In genomic region chr3:92150631-92151277, GRCm38 (mm10) we compare ENCODE assay signal across 9 mouse cellular contexts. TPM values are rescaled to one million over a fixed set of nuclear protein-coding genes. Genes with fewer than 3 reads are reported as not detected.
A peak's percentile ranks its signal among the peaks of the same experiment; 100 is the strongest.
DNase-seq lines count a peak whose midpoint lies in the region; ATAC-seq and TF ChIP-seq lines count a peak whose summit lies in the region.
"Had no signal": no experiment of that assay in that cellular context is flagged by ENCODE, and none has a peak within 500 bp of the region (broad histone marks: within the 10 kb centered on the region; RNA-seq: fewer than 3 reads in every experiment).

No protein-coding gene starts in this region.

- no peaks in the 10 kb centered on the region for H3K9me3 ChIP-seq in heart, postnatal 0 days (replicated peaks; ENCODE audit: control insufficient read depth, low read length)

- H3K4me3 ChIP-seq in heart, postnatal 0 days (ENCODE audit: low read depth, low read length), result no peak overlapping the region
- no peak overlapping the region for H3K4me3 ChIP-seq in thymus, adult 2 months (ENCODE audit: control insufficient read depth, insufficient read depth, low read length)

- no peaks in the 10 kb centered on the region for H3K36me3 ChIP-seq in heart, postnatal 0 days (replicated peaks; ENCODE audit: control insufficient read depth, insufficient read depth, low read length)
- no peaks in the 10 kb centered on the region for H3K36me3 ChIP-seq in thymus, adult 2 months (ENCODE audit: control insufficient read depth, insufficient read depth, low read length)

- no peaks in the 10 kb centered on the region for H3K27me3 ChIP-seq in heart, postnatal 0 days (ENCODE audit: control insufficient read depth, insufficient read depth, low read length)
- no peaks in the 10 kb centered on the region for H3K27me3 ChIP-seq in thymus, adult 2 months (ENCODE audit: control insufficient read depth, insufficient read depth, low read length)

- TF ChIP-seq POLR2A in thymus, adult 2 months (IDR thresholded peaks at IDR 0.05; ENCODE audit: control insufficient read depth, extremely low read depth, insufficient read depth, low read length, poor library complexity), result no peak

- DNase-seq in A20 (ENCODE audit: low read depth, low spot score), result peak; percentile 76
- DNase-seq in Muller cell, postnatal 12 days (ENCODE audit: inconsistent ontology term), result peak; percentile 72
- DNase-seq in cerebellum, postnatal 25 days, result peak; percentile 7 to 47
- DNase-seq in heart, postnatal 0 days (ENCODE audit: low spot score), result peak; percentile 53
- peak; percentile 41 to 45 for DNase-seq in kidney, postnatal 4 days
- DNase-seq in lung, adult 18-20 months, result peak; percentile 6 to 13
- peak; percentile 90 for DNase-seq in retina, embryonic 14.5 days (ENCODE audit: low spot score)
- DNase-seq in thymus, adult 2 months, result no peak

- no peak overlapping the region for H3K9ac ChIP-seq in heart, postnatal 0 days (replicated peaks; ENCODE audit: low read depth, low read length)

- no peaks in the 10 kb centered on the region for H3K4me1 ChIP-seq in heart, postnatal 0 days (ENCODE audit: control insufficient read depth, insufficient read depth)
- H3K4me1 ChIP-seq in thymus, adult 2 months (replicated peaks; ENCODE audit: control insufficient read depth, insufficient read depth, low read length), result no peaks in the 10 kb centered on the region

- WGBS in heart, postnatal 0 days, result 20% methylated on average over 8 of the region's 8 CpGs
- 23% methylated on average over 8 of the region's 8 CpGs for WGBS in thymus, adult 2 months

- peak; percentile 81 for TF ChIP-seq CTCF in heart, postnatal 0 days (IDR thresholded peaks at IDR 0.05; ENCODE audit: low read depth)
- no peak for TF ChIP-seq CTCF in thymus, adult 2 months (IDR thresholded peaks at IDR 0.05; ENCODE audit: borderline replicate concordance, control insufficient read depth, extremely low read depth, insufficient read depth, low read length, poor library complexity)

- no peak overlapping the region for H3K4me2 ChIP-seq in heart, postnatal 0 days (ENCODE audit: low read depth, low read length)

- ATAC-seq in heart, postnatal 0 days (ENCODE audit: insufficient read depth, low read depth), result no peak

- no peak for TF ChIP-seq EP300 in heart, postnatal 0 days (IDR thresholded peaks at IDR 0.05; ENCODE audit: low read depth)

- H3K27ac ChIP-seq in heart, postnatal 0 days (ENCODE audit: low read depth), result no peak overlapping the region
- no peak overlapping the region for H3K27ac ChIP-seq in thymus, adult 2 months (ENCODE audit: control insufficient read depth, insufficient read depth, low read length)

RNA-seq across cellular contexts. Expression of gene Lelp1, which starts 8.2 kb away (rescaled TPM):
- not detected in 2 replicates for total RNA-seq in heart, postnatal 0 days (2014; rRNA removed; ENCODE audit: low replicate concordance)
- polyA plus RNA-seq in heart, postnatal 0 days (2015; fragmentation: Nextera tagmentation; extraction: Ambion mirVana), result not detected in 2 replicates
- polyA plus RNA-seq in thymus, adult 2 months (2012; rRNA removed), result 0.27 TPM in 1 of 2 replicates, not detected in the other
- total RNA-seq: layer of hippocampus, postnatal 25 days had no signal

RNA-seq across cellular contexts. Expression of gene Prr9, which starts 27.0 kb away (rescaled TPM):
- not detected in 2 replicates for total RNA-seq in heart, postnatal 0 days (2014; rRNA removed; ENCODE audit: low replicate concordance)
- not detected in 2 replicates for polyA plus RNA-seq in heart, postnatal 0 days (2015; fragmentation: Nextera tagmentation; extraction: Ambion mirVana)
- polyA plus RNA-seq in thymus, adult 2 months (2012; rRNA removed), result 0.14 TPM in 1 of 2 replicates, not detected in the other
- total RNA-seq: layer of hippocampus, postnatal 25 days had no signal
